ENCODE assay signal across 9 mouse cellular contexts in the genomic region with DNA sequence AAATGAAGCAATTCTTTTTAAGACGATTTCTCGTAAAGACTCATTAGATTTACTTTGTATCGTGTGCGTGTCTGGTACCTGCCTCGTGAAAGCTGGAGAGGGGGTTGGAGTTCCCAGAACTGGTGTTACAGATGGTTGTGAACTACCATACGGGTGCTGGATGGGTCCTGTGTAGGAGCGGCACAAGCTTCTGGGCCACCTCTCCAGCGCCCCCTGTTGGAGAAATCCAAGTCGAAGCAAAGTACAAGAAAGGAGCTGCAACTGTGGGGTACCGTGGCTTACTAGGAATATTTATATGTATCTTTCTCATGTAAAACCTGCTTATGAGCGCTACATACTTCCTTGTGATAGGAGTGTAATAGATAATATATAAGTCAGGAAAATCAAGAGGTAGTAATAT.
DNase-seq lines count a peak whose midpoint lies in the region; ATAC-seq lines count a peak whose summit lies in the region.
"Had no signal": no experiment of that assay in that cellular context is flagged by ENCODE, and none has a peak within 500 bp of the region (broad histone marks: within the 10 kb centered on the region; RNA-seq: fewer than 3 reads in every experiment).

No protein-coding gene starts in this region.

- no peak overlapping the region for H3K4me3 ChIP-seq in limb, embryonic 11.5 days (ENCODE audit: low read depth, low read length)
- no peak overlapping the region for H3K4me3 ChIP-seq in limb, embryonic 10.5 days
- H3K4me3 ChIP-seq: limb, embryonic 13.5 days had no signal

- H3K4me1 ChIP-seq in limb, embryonic 11.5 days (ENCODE audit: control insufficient read depth, insufficient read depth, low read length) = no peaks in the 10 kb centered on the region
- H3K4me1 ChIP-seq in limb, embryonic 10.5 days = no peaks in the 10 kb centered on the region
- H3K4me1 ChIP-seq: limb, embryonic 13.5 days had no signal

- no peak overlapping the region for H3K27ac ChIP-seq in limb, embryonic 11.5 days (replicated peaks; ENCODE audit: low read depth, low read length)
- no peak overlapping the region for H3K27ac ChIP-seq in limb, embryonic 10.5 days
- H3K27ac ChIP-seq: limb, embryonic 13.5 days had no signal

- H3K36me3 ChIP-seq in limb, embryonic 11.5 days (ENCODE audit: control insufficient read depth, insufficient read depth, low read length) = no peaks in the 10 kb centered on the region
- H3K36me3 ChIP-seq in limb, embryonic 10.5 days = no peaks in the 10 kb centered on the region
- H3K36me3 ChIP-seq: limb, embryonic 13.5 days had no signal

- no peak overlapping the region for H3K9ac ChIP-seq in limb, embryonic 11.5 days (ENCODE audit: low read length)
- H3K9ac ChIP-seq: limb, embryonic 13.5 days had no signal

- DNase-seq in adrenal gland, adult (ENCODE audit: inconsistent age in 2 of 2, low spot score in 1 of 2) = peak; percentile 16 to 59
- DNase-seq in adrenal gland, postnatal 4 days (ENCODE audit: low spot score in 2 of 2) = no peak
- DNase-seq in limb, embryonic 11.5 days (ENCODE audit: low spot score) = peak; percentile 40
- no peak for DNase-seq in limb, embryonic 10.5 days (ENCODE audit: low spot score)
- peak; percentile 12 for DNase-seq in cerebellum, adult 9-10 months
- peak; percentile 14 for DNase-seq in mesoderm, embryonic 11.5 days (ENCODE audit: low read depth, low spot score)
- DNase-seq in heart, postnatal 25 days (ENCODE audit: low spot score) = no peak
- DNase-seq in left cerebral cortex, adult 18-20 months (ENCODE audit: low spot score in 2 of 2) = no peak

- intact Hi-C loops in heart, postnatal 25 days (cut with DNase I) = no loop called here

- no peaks in the 10 kb centered on the region for H3K27me3 ChIP-seq in limb, embryonic 11.5 days (ENCODE audit: control insufficient read depth, insufficient read depth, low read length)
- H3K27me3 ChIP-seq in limb, embryonic 10.5 days (ENCODE audit: low read depth, poor library complexity, severe bottlenecking) = no peaks in the 10 kb centered on the region
- H3K27me3 ChIP-seq: limb, embryonic 13.5 days had no signal

- 86% methylated on average over 11 of the region's 11 CpGs for WGBS in limb, embryonic 11.5 days
- 84% methylated on average over 11 of the region's 11 CpGs for WGBS in limb, embryonic 10.5 days

- H3K4me2 ChIP-seq in limb, embryonic 11.5 days (ENCODE audit: low read depth, severe bottlenecking) = no peak overlapping the region
- H3K4me2 ChIP-seq: limb, embryonic 13.5 days had no signal

- no peak for ATAC-seq in limb, embryonic 11.5 days (ENCODE audit: insufficient number of reproducible peaks, low FRiP score, low TSS enrichment, low read depth)

- no peaks in the 10 kb centered on the region for H3K9me3 ChIP-seq in limb, embryonic 11.5 days (ENCODE audit: control insufficient read depth, low read length)
- no peaks in the 10 kb centered on the region for H3K9me3 ChIP-seq in limb, embryonic 10.5 days (replicated peaks)
- H3K9me3 ChIP-seq: limb, embryonic 13.5 days had no signal

Comparison
In these comparisons a context has a peak if more than half of its experiments do, and no peak if none do; other contexts are left out.
1. DNase-seq: peak in adrenal gland, adult (2 of 2), limb, embryonic 11.5 days (single experiment), cerebellum, adult 9-10 months (single experiment) and mesoderm, embryonic 11.5 days (single experiment); none in adrenal gland, postnatal 4 days (0 of 2), limb, embryonic 10.5 days (single experiment), heart, postnatal 25 days (single experiment) and left cerebral cortex, adult 18-20 months (0 of 2).